Mouse (Mus musculus): ENCODE data around the gene Tmem151b. TPM values are rescaled to one million over a fixed set of nuclear protein-coding genes. Genes with fewer than 3 reads are reported as not detected.

Gene Tmem151b
- polyA plus RNA-seq, 1 experiment from 2014 or later: 1.4 TPM

DNA sequence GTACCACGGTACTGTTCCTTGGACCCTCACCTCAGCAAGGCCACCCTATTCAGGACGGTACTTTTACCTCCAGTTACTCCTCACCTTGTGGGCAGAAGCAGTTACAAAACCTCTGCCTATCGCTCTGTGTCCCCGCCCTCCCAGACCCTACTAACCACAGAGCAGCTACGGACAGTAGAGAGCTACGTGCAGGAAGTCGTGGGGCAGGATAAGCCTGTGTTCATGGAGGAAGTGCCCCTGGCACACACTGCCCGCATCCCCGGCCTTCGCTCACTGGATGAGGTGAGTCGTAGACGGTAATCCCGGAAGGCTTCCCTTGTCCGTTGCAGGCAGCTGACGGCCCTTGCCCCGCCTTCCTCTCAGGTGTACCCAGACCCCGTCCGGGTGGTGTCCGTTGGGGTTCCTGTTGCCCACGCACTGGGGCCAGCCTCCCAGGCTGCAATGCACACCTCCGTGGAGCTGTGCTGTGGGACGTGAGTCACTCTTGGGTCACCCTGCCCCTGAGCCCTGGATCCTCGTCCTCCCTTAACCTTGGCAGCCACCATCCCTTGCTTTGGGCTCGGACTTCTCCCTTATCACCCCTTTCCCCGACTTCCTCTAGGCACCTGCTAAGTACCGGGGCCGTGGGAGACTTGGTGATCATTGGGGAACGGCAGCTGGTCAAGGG, 31.8 kb downstream of the Tmem151b start:
- Histone ChIP-seq H3K27me3 (replicated peaks) (no peaks in the 10 kb centered on the region; the same call in 1 of the 2 replicates), H3K4me3 (no peak overlapping the region), H3K4me1 (peaks cover 30% of the 10 kb centered on the region), H3K27ac (replicated peaks) (no peak overlapping the region), H3K9me3 (no peaks in the 10 kb centered on the region), H3K4me2 (no peak overlapping the region), H3K36me3 (peaks cover 41% of the 10 kb centered on the region), H3K9ac (no peak overlapping the region)
- no peak for ATAC-seq (ENCODE audit: extremely low read depth, insufficient number of reproducible peaks, low FRiP score, low TSS enrichment)
- 87% methylated on average over 28 of the region's 28 CpGs for WGBS

DNA sequence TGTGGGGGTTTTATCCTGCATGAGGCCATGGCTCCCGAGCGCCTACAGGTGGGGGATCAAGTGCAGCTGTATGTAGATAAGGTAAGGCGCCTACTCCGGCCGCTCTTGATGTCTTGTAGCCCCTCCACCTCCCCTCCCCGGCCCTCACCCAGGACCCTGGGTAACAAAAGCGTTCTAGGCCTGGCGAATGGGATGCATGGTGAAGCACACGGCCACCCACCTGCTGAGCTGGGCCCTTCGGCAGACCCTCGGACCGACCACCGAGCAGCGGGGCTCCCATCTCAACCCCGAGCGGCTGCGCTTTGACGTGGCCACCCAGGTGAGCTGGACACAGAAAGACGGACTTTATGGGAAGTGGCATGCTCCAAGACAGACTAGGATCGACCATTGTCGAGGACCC, 32.3 kb downstream of the Tmem151b start:
- H3K36me3 ChIP-seq: peaks cover 41% of the 10 kb centered on the region
- WGBS: 82% methylated on average over 21 of the region's 21 CpGs
- no peaks in the 10 kb centered on the region for H3K27me3 ChIP-seq (replicated peaks)
- peaks cover 25% of the 10 kb centered on the region for H3K4me1 ChIP-seq
- no peaks in the 10 kb centered on the region for H3K9me3 ChIP-seq
- no peak overlapping the region for H3K4me2 ChIP-seq
- ATAC-seq (ENCODE audit: extremely low read depth, insufficient number of reproducible peaks, low FRiP score, low TSS enrichment): no peak
- H3K4me3 ChIP-seq: no peak overlapping the region
- no peak overlapping the region for H3K9ac ChIP-seq
- H3K27ac ChIP-seq (replicated peaks): no peak overlapping the region

GRCm38 (mm10) chr17:45516488-45516887, 33.0 kb downstream of the Tmem151b start:
- Histone ChIP-seq H3K9me3 (no peaks in the 10 kb centered on the region), H3K9ac (no peak overlapping the region), H3K36me3 (peaks cover 45% of the 10 kb centered on the region), H3K27ac (replicated peaks) (no peak overlapping the region), H3K4me2 (no peak overlapping the region), H3K27me3 (replicated peaks) (no peaks in the 10 kb centered on the region), H3K4me3 (no peak overlapping the region), H3K4me1 (peaks cover 20% of the 10 kb centered on the region)
- 32% methylated on average over 8 of the region's 8 CpGs for WGBS
- ATAC-seq (ENCODE audit: extremely low read depth, insufficient number of reproducible peaks, low FRiP score, low TSS enrichment): no peak

- no peak overlapping the region for H3K4me2 ChIP-seq
- no peak overlapping the region for H3K4me3 ChIP-seq
- H3K36me3 ChIP-seq: peaks cover 50% of the 10 kb centered on the region
- no peaks in the 10 kb centered on the region for H3K27me3 ChIP-seq (replicated peaks)
- no peaks in the 10 kb centered on the region for H3K9me3 ChIP-seq
- H3K4me1 ChIP-seq: peaks cover 13% of the 10 kb centered on the region
- ATAC-seq (ENCODE audit: extremely low read depth, insufficient number of reproducible peaks, low FRiP score, low TSS enrichment): no peak
- 0 out of 2 replicates have a peak overlapping the region, but pooled peaks have one; percentile 7 for H3K9ac ChIP-seq
- no peak overlapping the region for H3K27ac ChIP-seq (replicated peaks)
- 72% methylated on average over 10 of the region's 10 CpGs for WGBS
Measured at GRCm38 (mm10) chr17:45515806-45516205, 33.7 kb downstream of the Tmem151b start.

- 44% methylated on average over 15 of the region's 15 CpGs for WGBS
- Histone ChIP-seq H3K27ac (replicated peaks) (no peak overlapping the region), H3K4me1 (peaks cover 8% of the 10 kb centered on the region), H3K9me3 (no peaks in the 10 kb centered on the region), H3K4me3 (no peak overlapping the region), H3K36me3 (peaks cover 50% of the 10 kb centered on the region), H3K27me3 (replicated peaks) (no peaks in the 10 kb centered on the region), H3K4me2 (no peak overlapping the region), H3K9ac (no peak overlapping the region)
- no peak for ATAC-seq (ENCODE audit: extremely low read depth, insufficient number of reproducible peaks, low FRiP score, low TSS enrichment)
Measured at GRCm38 (mm10) chr17:45515204-45515726, 34.2 kb downstream of the Tmem151b start.

DNA sequence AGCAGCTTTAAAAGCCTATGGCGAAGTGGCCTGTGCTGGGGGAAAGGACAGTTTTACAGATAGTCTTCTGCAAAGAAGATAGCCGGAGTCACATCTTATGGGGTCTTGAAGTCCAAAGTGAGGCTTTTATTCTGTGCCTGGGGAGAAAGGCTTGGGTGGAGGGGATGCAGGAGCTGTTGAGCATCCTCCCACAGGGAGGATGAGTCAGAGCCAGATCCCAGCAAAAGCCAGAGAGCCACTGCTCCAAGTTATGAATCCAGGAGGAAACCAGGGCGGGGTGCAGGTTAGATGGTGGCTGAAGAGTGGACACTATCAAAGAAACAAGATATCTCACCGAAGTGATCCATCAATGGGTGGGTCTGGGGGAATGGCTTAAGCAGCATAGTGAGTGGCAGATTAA, 37.7 kb downstream of the Tmem151b start:
- peaks cover 8% of the 10 kb centered on the region for H3K4me1 ChIP-seq
- no peaks in the 10 kb centered on the region for H3K9me3 ChIP-seq
- H3K9ac ChIP-seq: no peak overlapping the region
- no peaks in the 10 kb centered on the region for H3K27me3 ChIP-seq (replicated peaks)
- ATAC-seq (ENCODE audit: extremely low read depth, insufficient number of reproducible peaks, low FRiP score, low TSS enrichment): no peak
- no peak overlapping the region for H3K4me3 ChIP-seq
- H3K36me3 ChIP-seq: peaks cover 38% of the 10 kb centered on the region
- H3K4me2 ChIP-seq: no peak overlapping the region
- WGBS: 81% methylated on average over 4 of the region's 4 CpGs
- H3K27ac ChIP-seq (replicated peaks): no peak overlapping the region

DNA sequence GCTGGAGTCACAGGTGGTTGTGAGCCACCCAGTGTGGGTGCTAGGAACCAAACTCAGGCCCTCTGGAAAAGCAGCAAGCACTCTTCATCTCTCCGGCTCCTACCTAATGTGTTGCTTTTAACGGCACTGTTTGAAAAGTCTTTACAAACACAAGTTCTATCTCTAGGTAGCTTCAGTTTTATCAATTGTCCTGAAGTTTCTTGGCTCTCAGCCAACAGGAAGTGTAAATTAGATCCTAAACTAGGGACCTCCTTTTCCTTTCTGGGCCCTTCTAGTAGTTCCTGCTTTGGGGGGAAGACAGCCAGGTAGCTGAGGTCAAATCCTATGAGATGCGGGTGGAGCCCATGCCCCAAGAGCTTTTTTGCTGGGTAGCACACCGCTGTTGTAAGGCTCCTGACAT, 38.6 kb downstream of the Tmem151b start:
- Histone ChIP-seq H3K9me3 (no peaks in the 10 kb centered on the region), H3K4me1 (peaks cover 12% of the 10 kb centered on the region), H3K4me2 (no peak overlapping the region), H3K36me3 (peaks cover 38% of the 10 kb centered on the region), H3K27me3 (replicated peaks) (no peaks in the 10 kb centered on the region), H3K4me3 (no peak overlapping the region), H3K27ac (replicated peaks) (no peak overlapping the region), H3K9ac (no peak overlapping the region)
- WGBS: 90% methylated on average over 4 of the region's 4 CpGs
- ATAC-seq (ENCODE audit: extremely low read depth, insufficient number of reproducible peaks, low FRiP score, low TSS enrichment): no peak

GRCm38 (mm10) chr17:45506700-45507189, 42.7 kb downstream of the Tmem151b start, which contains the start of gene Aars2:
TSS of gene Aars2 (plus strand) at chr17:45506841.
- peak; percentile 88 for ATAC-seq (ENCODE audit: extremely low read depth, insufficient number of reproducible peaks, low FRiP score, low TSS enrichment)
- peak within 1 kb of the TSS; percentile 62 for H3K4me2 ChIP-seq
- WGBS: 1% methylated on average over 42 of the region's 42 CpGs
- no peaks in the 10 kb centered on the region for H3K9me3 ChIP-seq
- peak within 1 kb of the TSS; percentile 86 for H3K27ac ChIP-seq (replicated peaks)
- peak within 1 kb of the TSS; percentile 91 for H3K9ac ChIP-seq
- H3K4me1 ChIP-seq: peaks cover 18% of the 10 kb centered on the region
- H3K4me3 ChIP-seq: peak within 1 kb of the TSS; percentile 89
- no peaks in the 10 kb centered on the region for H3K27me3 ChIP-seq (replicated peaks)
- peaks cover 36% of the 10 kb centered on the region for H3K36me3 ChIP-seq

GRCm38 (mm10) chr17:45505941-45506465, 43.5 kb downstream of the Tmem151b start:
- Histone ChIP-seq H3K36me3 (peaks cover 29% of the 10 kb centered on the region), H3K4me2 (no peak overlapping the region), H3K4me3 (no peak overlapping the region), H3K27ac (replicated peaks) (no peak overlapping the region), H3K27me3 (replicated peaks) (no peaks in the 10 kb centered on the region), H3K9me3 (no peaks in the 10 kb centered on the region), H3K4me1 (peaks cover 24% of the 10 kb centered on the region), H3K9ac (peak overlapping the region; percentile 91; the same call in 1 of the 2 replicates)
- no peak for ATAC-seq (ENCODE audit: extremely low read depth, insufficient number of reproducible peaks, low FRiP score, low TSS enrichment)
- WGBS: 72% methylated on average over 6 of the region's 6 CpGs

GRCm38 (mm10) chr17:45503301-45503973, 46.0 kb downstream of the Tmem151b start:
- 31% methylated on average over 5 of the region's 5 CpGs for WGBS
- Histone ChIP-seq H3K4me3 (no peak overlapping the region), H3K9ac (no peak overlapping the region), H3K27ac (replicated peaks) (peak overlapping the region; percentile 31; the same call in 1 of the 2 replicates), H3K4me1 (peaks cover 36% of the 10 kb centered on the region), H3K4me2 (no peak overlapping the region), H3K36me3 (peaks cover 5% of the 10 kb centered on the region), H3K27me3 (replicated peaks) (no peaks in the 10 kb centered on the region), H3K9me3 (no peaks in the 10 kb centered on the region)
- ATAC-seq (ENCODE audit: extremely low read depth, insufficient number of reproducible peaks, low FRiP score, low TSS enrichment): no peak

DNA sequence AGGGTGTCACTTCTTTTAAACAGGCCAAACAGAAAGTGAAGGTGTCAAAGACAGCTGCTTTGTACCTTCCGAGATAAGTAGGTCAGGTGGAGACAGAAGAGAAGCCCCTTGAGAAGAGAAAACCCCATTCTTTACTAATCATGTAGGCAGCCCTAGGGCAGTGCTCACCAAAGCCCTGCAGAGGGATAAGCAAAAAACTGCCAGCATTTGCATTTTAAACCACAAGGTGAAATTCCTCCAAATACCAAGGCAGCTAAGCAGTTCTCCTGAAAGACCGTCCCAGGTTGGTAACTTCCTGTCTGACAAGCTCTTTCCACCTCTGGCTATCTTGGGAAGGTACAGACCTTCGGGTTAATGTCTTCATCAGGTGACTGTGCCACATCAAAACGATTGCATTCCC, 47.2 kb downstream of the Tmem151b start:
- H3K4me2 ChIP-seq: no peak overlapping the region
- 41% methylated on average over 4 of the region's 4 CpGs for WGBS
- H3K9ac ChIP-seq: no peak overlapping the region
- H3K36me3 ChIP-seq: no peaks in the 10 kb centered on the region
- no peaks in the 10 kb centered on the region for H3K27me3 ChIP-seq (replicated peaks)
- no peaks in the 10 kb centered on the region for H3K9me3 ChIP-seq
- no peak for ATAC-seq (ENCODE audit: extremely low read depth, insufficient number of reproducible peaks, low FRiP score, low TSS enrichment)
- H3K4me3 ChIP-seq: no peak overlapping the region
- H3K4me1 ChIP-seq: peaks cover 37% of the 10 kb centered on the region
- H3K27ac ChIP-seq (replicated peaks): no peak overlapping the region

All from heart, embryonic 13.5 days (tissue).